Mouse (Mus musculus): ENCODE data around the gene Fam19a3.
A peak's percentile ranks its signal among the peaks of the same experiment; 100 is the strongest.
"Not testable (repeated sequence)": the region's sequence is repeated elsewhere in the genome, so short reads cannot be mapped to it uniquely, and the experiment has no call there.

Gene Fam19a3

DNA sequence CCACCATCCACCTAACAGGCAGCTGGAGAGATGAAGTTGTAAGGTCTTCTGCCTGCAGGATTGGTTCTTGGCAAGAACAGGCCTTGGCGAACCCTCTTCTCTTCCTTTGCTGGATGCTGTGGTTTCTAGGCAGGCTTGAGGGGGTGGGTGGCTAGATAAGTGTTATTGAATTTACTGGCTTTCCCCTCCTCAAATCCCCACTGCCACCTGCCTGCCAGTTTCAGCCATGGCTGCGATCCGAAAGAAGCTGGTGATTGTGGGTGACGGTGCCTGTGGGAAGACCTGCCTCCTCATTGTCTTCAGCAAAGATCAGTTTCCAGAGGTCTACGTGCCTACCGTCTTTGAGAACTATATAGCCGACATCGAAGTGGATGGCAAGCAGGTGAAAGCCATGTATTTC lies 10.0 kb upstream of the Fam19a3 start:
- DNase-seq: peak; percentile 47

DNA sequence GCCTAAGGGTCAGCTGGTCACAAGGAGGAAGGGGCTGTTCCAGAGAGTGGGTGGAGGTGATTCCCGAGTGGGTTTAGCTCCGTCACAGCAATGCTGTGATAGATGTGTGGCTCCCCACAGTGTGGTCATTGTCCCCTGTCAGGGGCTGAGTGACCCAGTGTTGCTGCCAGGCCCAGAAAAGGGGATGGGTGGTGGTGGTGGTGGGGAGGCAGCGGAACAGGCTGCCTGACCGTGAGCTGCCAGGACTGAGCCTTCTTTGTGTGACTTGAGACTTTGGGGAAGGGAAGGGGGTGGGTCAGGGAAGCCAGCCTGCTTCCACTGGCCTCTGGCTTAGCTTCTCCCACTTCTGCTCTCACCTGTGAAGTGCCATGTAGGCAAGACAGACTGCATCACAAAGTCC lies 9.4 kb upstream of the Fam19a3 start:
- DNase-seq: no peak

DNA sequence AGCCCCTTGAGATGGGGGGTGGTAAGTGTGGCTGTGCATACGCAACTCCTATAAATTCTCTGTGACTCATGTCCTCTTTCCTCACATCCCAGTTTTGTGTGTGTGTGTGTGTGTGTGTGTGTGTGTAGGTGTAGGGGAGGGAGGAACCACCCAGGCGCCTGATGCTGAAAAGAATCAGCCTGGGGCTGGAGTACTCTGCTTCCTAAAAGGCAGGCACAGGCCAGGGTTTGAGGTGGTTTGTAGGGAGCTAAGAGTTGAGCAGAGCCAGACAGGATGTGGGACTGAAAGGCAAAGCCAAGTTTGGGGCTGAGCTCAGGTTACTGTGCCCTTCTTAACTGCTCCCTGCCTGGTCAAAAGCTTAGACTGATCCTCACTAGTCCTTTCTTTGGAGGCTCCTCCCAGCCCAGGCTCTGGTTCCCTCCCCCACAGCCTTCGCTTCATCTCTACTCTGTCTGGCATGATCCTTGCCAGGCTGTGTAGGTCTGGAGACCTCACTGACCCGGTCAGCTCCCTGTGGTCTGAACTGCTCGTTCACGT lies 8.8 kb upstream of the Fam19a3 start:
- DNase-seq: peak; percentile 71

GRCm38 (mm10) chr3:104789822-104790221 lies 8.2 kb upstream of the Fam19a3 start:
- peak; percentile 18 for DNase-seq

GRCm38 (mm10) chr3:104789312-104789605 lies 7.6 kb upstream of the Fam19a3 start:
- no peak for DNase-seq

- DNase-seq: peak; percentile 51
Measured at GRCm38 (mm10) chr3:104788561-104789311, 7.1 kb upstream of the Fam19a3 start.

DNA sequence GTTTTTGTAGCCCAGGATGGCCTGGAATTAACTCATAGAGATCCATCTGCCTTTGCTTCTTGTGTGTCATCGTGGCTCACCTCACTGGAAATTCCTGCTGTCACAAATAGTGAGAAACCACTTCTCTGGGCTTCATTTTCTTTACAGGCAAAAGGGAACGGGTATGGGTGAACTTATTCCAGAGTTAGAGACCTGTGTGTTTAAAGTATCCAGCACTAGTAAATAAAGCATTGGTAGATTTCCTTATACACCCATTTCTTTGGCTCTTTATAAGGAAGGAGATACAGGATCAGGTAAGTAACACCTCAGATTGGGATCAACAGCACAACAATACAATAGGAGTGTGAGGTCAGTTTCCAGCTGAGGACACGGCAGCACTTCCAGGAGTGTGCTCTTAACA lies 6.4 kb upstream of the Fam19a3 start, which contains the start of gene Rhoc:
Rhoc (plus strand) TSS at position 301 of the 400 bp plus-strand sequence.
- DNase-seq: no peak

GRCm38 (mm10) chr3:104785284-104785683 lies 3.6 kb upstream of the Fam19a3 start:
- DNase-seq: no peak

DNA sequence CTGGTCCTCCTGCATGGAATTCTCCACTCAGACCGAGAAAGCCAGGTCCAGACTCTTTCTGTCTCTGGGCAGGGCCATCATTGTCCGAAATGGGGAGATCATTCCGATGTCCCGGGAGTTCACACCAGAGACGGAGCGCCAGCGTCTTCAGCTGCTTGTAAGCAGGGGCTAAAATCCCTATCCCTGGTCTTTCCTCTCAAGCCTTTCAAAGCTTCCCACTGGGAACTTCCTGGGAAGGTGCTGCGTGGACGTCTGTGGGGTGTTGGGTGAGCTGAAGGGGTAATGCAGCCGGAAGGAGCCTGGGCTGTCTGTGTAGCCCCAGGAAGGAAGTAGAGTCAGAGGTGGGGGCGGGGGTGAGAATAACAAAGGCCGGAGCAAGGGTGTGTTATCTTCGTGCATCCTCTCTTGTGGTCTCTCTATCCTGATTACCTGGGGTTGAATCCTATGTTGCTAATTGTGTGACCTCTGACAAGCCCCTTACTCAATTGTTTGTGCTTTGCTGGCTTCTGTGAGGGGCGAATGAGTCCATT lies 2.4 kb upstream of the Fam19a3 start:
- no peak for DNase-seq

GRCm38 (mm10) chr3:104782061-104782681 lies 531 bp upstream of the Fam19a3 start:
- DNase-seq: no peak

DNA sequence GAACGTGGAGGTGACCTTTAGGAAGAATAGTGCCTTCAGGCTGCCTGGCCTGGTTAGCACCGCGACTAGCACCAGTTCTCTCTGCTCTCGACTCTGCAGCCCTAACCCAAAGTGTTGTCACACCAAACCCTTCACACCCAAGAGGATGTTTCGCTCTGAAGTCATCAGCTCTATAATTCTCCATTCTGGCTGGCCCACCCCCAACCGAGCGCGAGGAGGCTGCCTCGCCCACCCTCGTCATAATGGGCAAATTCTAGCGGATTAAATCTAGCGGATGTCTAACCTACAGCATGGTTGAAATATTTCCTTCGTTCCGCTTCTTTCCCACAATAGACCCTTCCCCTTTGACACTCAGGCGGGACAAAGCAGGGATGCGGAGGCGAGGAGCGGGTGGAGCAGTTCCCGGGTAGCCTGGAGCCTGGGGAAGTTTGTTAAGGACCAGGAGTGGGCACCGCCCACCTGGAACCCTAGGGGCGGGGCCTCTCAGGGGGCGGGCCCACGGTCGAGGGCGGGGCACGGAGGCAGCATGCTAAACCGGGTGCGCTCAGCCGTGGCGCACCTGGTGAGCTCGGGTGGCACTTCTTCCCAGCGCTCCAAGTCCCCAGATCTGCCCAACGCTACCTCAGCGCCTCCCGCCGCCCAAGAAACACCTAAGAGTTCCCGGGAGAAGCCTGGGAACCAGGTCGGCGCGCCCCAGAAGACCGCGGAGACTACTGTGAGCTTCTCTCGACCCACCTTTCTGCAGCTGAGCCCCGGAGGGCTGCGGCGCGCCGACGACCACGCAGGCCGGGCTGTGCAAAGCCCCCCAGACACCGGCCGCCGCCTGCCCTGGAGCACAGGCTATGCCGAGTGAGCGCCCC lies 849 bp downstream of the Fam19a3 start, which contains the start of gene Ppm1j:
Ppm1j (plus strand) TSS at position 496 of the 860 bp plus-strand sequence.
- peak; percentile 33 for DNase-seq

DNA sequence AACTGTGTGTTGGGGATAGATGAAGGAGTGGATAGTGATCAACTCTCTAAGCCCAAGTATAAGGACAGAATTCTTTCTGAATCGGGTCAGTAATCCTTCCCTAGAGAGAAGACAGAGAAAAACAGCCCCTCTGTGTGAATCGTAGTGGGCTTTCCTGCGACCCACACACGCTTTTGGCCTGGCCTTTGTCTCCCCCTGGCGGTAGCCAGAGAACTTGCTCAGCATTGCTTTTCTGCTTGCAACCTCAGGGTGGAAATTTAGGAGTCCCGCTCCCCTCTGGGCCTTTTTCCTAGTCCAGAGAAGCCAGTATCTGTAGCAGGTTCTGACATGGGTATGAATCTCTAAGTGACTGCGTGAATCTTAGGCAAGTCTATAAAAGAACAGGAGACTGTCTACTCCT lies 1.7 kb downstream of the Fam19a3 start:
- DNase-seq: no peak

DNA sequence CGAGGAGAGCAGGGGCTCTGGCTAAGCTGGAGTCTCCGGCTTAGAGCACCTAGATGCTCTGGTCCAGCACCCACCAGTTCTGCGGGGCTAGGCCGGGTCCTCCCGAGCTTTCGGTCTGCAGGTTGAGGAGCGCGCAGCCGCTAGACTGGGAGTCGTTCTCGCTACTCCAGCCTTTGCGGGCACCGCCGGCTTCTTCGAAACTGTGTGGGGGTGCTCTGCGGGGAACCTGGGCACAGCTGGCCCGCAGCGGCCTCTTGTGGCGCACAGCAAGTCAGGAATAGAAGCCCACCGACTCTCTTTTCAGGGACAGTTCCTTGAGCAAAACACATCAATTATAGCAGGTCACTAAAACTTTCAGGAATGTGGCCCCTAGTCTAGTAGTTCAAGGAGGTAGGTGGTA lies 4.3 kb downstream of the Fam19a3 start:
- DNase-seq: no peak

- no peak for DNase-seq
Measured at GRCm38 (mm10) chr3:104773301-104773700, 8.3 kb downstream of the Fam19a3 start.

DNA sequence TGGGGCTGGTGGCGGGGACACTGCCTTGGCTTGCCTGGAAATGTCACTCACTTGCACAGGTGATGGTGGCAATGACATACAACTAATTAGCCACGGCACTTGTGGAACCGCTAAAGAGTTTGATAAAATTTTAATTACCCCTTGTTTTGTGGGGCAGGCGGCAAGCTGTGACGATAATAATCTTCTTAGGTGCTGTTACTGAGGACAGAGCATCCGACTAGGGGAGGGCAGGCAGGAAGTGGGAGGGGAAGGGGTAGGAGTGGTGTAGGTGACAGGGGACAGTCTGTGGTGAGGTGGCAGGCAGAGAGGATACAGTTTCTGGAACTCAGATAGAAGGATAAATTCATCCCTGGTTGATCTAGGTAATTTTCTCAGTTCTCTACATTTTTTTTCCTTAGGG lies 10.2 kb downstream of the Fam19a3 start:
- no peak for DNase-seq

- no peak for DNase-seq
Measured at GRCm38 (mm10) chr3:104770918-104771317, 10.7 kb downstream of the Fam19a3 start.

DNA sequence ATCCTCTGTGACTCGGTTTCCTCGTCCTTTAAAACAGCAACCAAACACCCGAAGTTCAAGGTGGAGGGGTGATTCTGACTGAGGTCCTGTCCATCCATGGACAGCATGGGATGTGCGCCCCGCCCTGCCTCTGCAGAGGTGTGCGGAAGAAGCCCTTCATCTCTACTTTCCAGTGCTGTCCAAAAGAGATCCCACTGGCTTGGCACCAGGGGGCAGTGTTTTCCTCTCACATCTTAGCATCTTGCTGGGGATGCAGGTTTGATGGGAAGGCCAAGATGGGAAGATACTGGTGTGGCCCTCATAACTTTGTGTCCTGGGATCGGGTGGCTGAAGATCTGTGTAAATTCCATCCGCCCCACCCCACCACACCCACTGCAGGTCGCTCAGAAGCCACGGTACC lies 11.6 kb downstream of the Fam19a3 start:
- DNase-seq: peak; percentile 45

DNA sequence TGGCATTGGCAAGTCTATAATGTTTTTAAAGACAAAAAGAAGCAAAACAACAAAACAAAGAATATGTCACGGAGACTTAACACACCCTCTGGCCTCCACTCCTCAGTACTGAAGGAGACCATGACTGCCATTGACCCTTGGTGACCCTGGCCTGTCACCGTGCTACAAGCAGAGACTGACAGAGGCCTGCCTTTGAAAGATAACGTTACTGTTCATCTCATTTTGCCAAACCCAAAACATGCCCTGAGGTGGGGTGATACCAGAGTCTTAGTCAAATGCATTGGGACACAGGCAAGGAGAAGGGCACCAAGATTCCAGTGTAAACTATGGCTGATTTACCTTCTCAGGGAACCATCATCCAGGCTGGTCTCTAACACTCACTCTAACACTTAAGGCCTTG lies 12.5 kb downstream of the Fam19a3 start:
- DNase-seq: no peak

- DNase-seq: no peak
Measured at GRCm38 (mm10) chr3:104767716-104768115, 13.9 kb downstream of the Fam19a3 start.

DNA sequence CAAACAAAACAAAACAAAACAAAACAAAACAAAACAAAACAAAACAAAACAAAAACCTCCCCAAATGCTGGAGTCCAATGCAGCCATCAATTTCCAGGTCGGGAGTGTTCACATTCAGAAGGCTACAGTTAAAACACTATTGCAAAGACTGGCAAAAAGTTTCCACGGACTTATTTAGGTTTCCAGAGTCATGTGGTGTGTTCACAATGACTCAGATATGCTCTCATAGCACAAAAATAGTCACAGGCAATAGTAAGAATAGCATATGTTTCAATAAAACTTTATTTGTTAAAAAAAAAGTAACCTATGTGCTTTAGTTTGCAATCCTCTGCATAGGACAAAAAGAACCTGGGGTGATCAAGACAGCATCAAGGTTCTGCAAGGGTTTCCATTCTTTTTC lies 14.5 kb downstream of the Fam19a3 start:
- no peak for DNase-seq

DNA sequence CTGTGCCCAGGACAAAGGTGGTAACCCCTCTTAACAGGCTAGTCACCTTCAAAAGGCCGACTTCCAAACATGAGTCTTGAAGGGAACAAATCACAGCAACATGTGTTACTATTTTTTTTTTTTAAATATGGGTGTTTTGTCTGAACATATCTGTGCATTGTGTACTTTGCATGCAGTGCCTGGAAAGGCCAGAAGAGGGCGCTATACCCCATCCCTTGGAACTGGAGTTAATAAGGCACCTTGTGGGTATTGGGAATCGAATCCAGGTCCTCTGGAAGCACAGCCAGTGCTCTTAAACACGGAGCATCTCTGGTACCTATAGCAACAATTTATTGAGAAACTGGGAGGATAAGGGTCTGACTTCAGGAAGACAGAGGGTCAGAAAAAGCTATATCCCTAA lies 16.6 kb downstream of the Fam19a3 start:
- DNase-seq: no peak

- not testable (repeated sequence) for DNase-seq
Measured at GRCm38 (mm10) chr3:104762103-104762863, 19.4 kb downstream of the Fam19a3 start.
